Mouse (Mus musculus): ENCODE data around the gene Pofut2. TPM values are rescaled to one million over a fixed set of nuclear protein-coding genes. Genes with fewer than 3 reads are reported as not detected.

Pofut2 gene
- polyA plus RNA-seq, 1 experiment from 2014 or later, result 84.2 TPM

DNA sequence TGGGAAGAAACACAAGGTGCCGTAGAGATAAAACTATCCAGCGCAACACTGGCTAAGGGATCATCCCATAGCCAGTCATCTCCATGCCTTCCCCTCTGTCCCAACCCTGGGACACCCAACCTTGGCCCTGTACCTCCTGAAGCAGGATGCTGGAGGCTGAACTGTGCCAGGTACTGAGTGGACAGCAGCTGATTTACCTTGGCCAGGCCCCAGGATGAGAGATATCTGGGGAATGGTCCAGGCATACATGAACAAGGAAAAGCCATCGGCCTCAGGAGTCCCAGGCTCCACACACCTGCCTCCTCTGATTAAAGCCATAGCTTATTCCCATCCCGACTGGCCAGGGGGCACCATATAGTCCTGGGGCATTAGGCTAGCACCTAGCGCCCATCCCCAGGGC is 12.0 kb upstream of the Pofut2 start:
- TF ChIP-seq CTCF (IDR thresholded peaks at IDR 0.05) (no peak), EP300 (IDR thresholded peaks at IDR 0.05) (no peak)
- H3K4me2 ChIP-seq (replicated peaks; ENCODE audit: low read depth, low read length), result no peak overlapping the region
- H3K4me1 ChIP-seq (ENCODE audit: insufficient read depth, low read depth, low read length), result peaks cover 9% of the 10 kb centered on the region
- H3K27me3 ChIP-seq (replicated peaks; ENCODE audit: insufficient read depth, low read length), result no peaks in the 10 kb centered on the region
- no peak overlapping the region for H3K27ac ChIP-seq (ENCODE audit: low read length)
- ATAC-seq, result no peak
- 82% methylated on average over 5 of the region's 5 CpGs for WGBS
- DNase-seq (ENCODE audit: low spot score), result no peak
- no peak overlapping the region for H3K9ac ChIP-seq (replicated peaks; ENCODE audit: low read depth)
- H3K4me3 ChIP-seq (ENCODE audit: low read depth, low read length), result no peak overlapping the region
- no peaks in the 10 kb centered on the region for H3K9me3 ChIP-seq (ENCODE audit: low read length)
- H3K36me3 ChIP-seq (ENCODE audit: insufficient read depth, low read length), result no peaks in the 10 kb centered on the region

DNA sequence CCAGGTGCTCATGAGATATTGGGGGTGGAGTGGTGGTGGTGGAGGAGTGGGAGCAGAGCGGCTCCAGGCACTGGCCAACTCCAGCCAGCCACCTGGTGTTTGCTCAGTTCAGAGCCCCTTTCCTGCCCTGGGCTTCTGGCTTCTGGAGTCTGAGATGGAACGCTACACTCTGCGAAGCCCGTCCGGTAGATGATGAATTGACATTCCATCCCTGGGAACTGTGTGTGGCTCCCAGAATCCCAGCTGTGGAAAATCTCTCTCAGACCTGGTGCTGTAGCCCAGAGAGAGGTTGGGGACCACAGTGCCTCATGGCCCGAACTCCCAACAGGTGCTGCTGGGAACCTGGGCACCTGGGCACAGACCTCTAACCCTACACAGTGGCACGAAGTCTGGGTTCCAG is 11.3 kb upstream of the Pofut2 start:
- DNase-seq (ENCODE audit: low spot score), result no peak
- Histone ChIP-seq H3K27me3 (replicated peaks; ENCODE audit: insufficient read depth, low read length) (no peaks in the 10 kb centered on the region), H3K4me2 (replicated peaks; ENCODE audit: low read depth, low read length) (no peak overlapping the region), H3K4me3 (ENCODE audit: low read depth, low read length) (no peak overlapping the region), H3K36me3 (ENCODE audit: insufficient read depth, low read length) (no peaks in the 10 kb centered on the region), H3K9ac (replicated peaks; ENCODE audit: low read depth) (no peak overlapping the region), H3K27ac (ENCODE audit: low read length) (no peak overlapping the region), H3K9me3 (ENCODE audit: low read length) (no peaks in the 10 kb centered on the region), H3K4me1 (ENCODE audit: insufficient read depth, low read depth, low read length) (peaks cover 13% of the 10 kb centered on the region)
- WGBS, result 34% methylated on average over 7 of the region's 7 CpGs
- TF ChIP-seq CTCF (IDR thresholded peaks at IDR 0.05) (no peak), EP300 (IDR thresholded peaks at IDR 0.05) (no peak)
- no peak for ATAC-seq

DNA sequence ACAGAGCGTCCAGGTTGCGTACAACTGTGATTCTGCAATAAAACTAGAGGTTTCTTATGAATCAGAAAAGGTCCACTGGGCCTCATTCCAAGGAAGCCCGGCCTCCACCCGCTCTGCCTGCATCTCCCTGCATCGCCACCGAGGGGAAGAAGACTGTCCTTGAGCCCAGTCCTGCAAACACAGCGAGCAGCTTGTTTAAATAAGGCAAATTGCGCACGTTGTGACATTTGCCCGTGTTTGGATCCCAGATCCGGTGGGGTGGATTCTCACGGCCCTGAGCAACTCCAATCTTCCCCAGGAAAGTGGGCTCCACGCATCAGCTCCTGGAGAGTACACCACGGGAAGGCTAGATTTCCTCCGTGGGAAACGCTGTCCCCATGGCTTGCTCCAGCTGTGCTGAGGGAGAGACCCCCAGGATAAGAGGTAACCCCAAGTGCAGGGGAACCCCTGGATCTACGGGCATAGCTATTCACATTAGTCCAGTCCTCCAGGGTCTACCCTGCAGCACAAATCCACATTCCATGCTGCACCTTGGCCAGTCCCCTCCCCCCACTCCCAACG is 7.7 kb upstream of the Pofut2 start:
- no peak for TF ChIP-seq EP300 (IDR thresholded peaks at IDR 0.05)
- TF ChIP-seq CTCF (IDR thresholded peaks at IDR 0.05), result peak; percentile 58
- peak; percentile 70 for DNase-seq (ENCODE audit: low spot score)
- peak overlapping the region; percentile 39; the same call in 1 of the 2 replicates for H3K4me2 ChIP-seq (replicated peaks; ENCODE audit: low read depth, low read length)
- H3K27me3 ChIP-seq (replicated peaks; ENCODE audit: insufficient read depth, low read length), result no peaks in the 10 kb centered on the region
- no peak overlapping the region for H3K27ac ChIP-seq (ENCODE audit: low read length)
- no peak overlapping the region for H3K9ac ChIP-seq (replicated peaks; ENCODE audit: low read depth)
- H3K4me3 ChIP-seq (ENCODE audit: low read depth, low read length), result no peak overlapping the region
- H3K4me1 ChIP-seq (ENCODE audit: insufficient read depth, low read depth, low read length), result peaks cover 13% of the 10 kb centered on the region
- no peaks in the 10 kb centered on the region for H3K9me3 ChIP-seq (ENCODE audit: low read length)
- H3K36me3 ChIP-seq (ENCODE audit: insufficient read depth, low read length), result no peaks in the 10 kb centered on the region
- 21% methylated on average over 17 of the region's 18 CpGs for WGBS
- peak; percentile 70 for ATAC-seq

DNA sequence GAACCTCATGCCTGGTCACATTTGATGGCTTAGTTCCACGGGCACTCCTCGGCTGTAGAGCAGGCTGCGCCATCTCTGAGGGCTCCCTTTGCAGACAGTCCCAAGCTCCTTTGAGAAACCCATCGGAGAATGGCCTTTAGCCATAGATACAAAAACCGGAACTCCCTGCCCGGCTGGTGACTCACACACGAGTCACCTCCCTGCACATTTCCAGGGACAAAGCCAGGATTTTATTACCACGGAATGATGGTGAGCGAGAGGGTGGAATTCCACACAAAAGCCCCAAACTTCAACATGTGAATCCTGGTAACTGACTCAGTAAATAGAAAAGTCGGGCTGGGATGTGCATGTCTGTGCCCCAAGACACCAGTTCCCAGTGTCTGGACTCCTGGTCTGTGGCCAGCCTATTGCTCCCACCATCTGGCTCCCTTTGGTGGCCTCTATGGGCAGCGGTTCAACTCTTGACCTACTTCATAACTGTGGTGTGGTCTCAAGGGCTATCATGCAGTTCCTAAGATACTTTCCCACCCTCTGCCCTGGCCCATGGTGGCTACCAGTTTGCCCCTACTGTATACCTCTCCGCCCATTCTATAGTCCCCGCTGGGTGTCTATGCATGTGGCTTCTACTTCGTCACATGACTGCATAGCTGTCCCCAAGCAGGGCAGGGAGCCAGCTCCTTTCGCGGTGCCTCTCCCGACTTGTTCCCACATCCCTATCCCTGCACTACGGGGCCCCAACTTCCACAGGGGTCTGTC is 7.1 kb upstream of the Pofut2 start:
- Histone ChIP-seq H3K4me3 (ENCODE audit: low read depth, low read length) (no peak overlapping the region), H3K4me2 (replicated peaks; ENCODE audit: low read depth, low read length) (peak overlapping the region; percentile 39; the same call in 1 of the 2 replicates), H3K27ac (ENCODE audit: low read length) (no peak overlapping the region), H3K9ac (replicated peaks; ENCODE audit: low read depth) (no peak overlapping the region), H3K36me3 (ENCODE audit: insufficient read depth, low read length) (no peaks in the 10 kb centered on the region), H3K4me1 (ENCODE audit: insufficient read depth, low read depth, low read length) (peaks cover 13% of the 10 kb centered on the region), H3K27me3 (replicated peaks; ENCODE audit: insufficient read depth, low read length) (no peaks in the 10 kb centered on the region), H3K9me3 (ENCODE audit: low read length) (no peaks in the 10 kb centered on the region)
- DNase-seq (ENCODE audit: low spot score) (peak; percentile 69), ATAC-seq (peak; percentile 62)
- 32% methylated on average over 18 of the region's 18 CpGs for WGBS
- TF ChIP-seq EP300 (IDR thresholded peaks at IDR 0.05) (no peak), CTCF (IDR thresholded peaks at IDR 0.05) (peak; percentile 19; the same call in 1 of the 2 replicates)

DNA sequence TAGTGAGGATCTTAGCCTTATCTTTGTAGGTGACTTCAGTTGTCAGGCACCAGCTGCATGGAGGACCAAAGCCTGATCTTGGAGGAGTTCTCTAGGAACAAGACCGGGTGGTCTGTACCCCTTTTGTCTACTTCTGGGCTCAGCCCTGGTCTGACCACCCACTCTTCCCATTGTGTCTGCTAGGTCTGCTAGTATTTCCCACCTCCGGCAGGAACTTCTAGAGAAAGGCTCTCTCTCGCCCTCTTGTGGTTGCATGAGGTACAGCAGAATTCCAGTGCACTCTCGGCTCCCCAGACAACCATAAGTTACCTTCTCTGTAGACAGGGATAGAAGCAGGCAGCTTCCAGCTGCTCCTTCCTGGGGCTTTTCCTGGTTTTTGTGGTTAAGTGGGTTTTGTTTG is 6.2 kb upstream of the Pofut2 start:
- ATAC-seq (peak; percentile 27; the same call in 1 of the 2 replicates), DNase-seq (ENCODE audit: low spot score) (peak; percentile 86)
- H3K4me3 ChIP-seq (ENCODE audit: low read depth, low read length), result no peak overlapping the region
- no peak overlapping the region for H3K4me2 ChIP-seq (replicated peaks; ENCODE audit: low read depth, low read length)
- H3K27me3 ChIP-seq (replicated peaks; ENCODE audit: insufficient read depth, low read length), result no peaks in the 10 kb centered on the region
- WGBS, result 0% methylated on average over 4 of the region's 4 CpGs
- H3K9ac ChIP-seq (replicated peaks; ENCODE audit: low read depth), result no peak overlapping the region
- peak; percentile 98 for TF ChIP-seq CTCF (IDR thresholded peaks at IDR 0.05)
- TF ChIP-seq EP300 (IDR thresholded peaks at IDR 0.05), result no peak
- H3K36me3 ChIP-seq (ENCODE audit: insufficient read depth, low read length), result no peaks in the 10 kb centered on the region
- H3K4me1 ChIP-seq (ENCODE audit: insufficient read depth, low read depth, low read length), result peaks cover 13% of the 10 kb centered on the region
- H3K27ac ChIP-seq (ENCODE audit: low read length), result no peak overlapping the region
- no peaks in the 10 kb centered on the region for H3K9me3 ChIP-seq (ENCODE audit: low read length)

DNA sequence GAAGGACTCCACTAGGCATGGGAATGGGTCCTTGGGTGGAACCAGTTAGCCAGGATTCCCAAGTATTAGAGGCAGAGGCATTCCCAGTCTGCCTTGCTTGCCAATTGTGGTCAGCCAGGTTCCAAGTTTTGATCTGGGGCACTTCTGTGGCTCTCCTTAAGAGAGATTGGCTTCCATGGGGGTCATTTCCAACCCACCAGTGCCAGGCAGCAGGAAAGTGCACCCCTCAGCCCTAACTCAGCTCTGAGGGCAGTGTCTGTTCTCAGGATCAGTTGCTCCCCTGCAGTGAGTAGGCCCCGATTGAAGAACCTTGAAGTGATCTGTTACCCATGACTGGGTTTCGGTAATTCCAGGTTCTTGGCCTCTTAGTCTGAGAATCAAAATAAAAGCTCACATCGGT is 3.8 kb upstream of the Pofut2 start:
- DNase-seq (ENCODE audit: low spot score), result no peak
- peaks cover 13% of the 10 kb centered on the region for H3K4me1 ChIP-seq (ENCODE audit: insufficient read depth, low read depth, low read length)
- H3K27ac ChIP-seq (ENCODE audit: low read length), result no peak overlapping the region
- no peaks in the 10 kb centered on the region for H3K9me3 ChIP-seq (ENCODE audit: low read length)
- H3K4me2 ChIP-seq (replicated peaks; ENCODE audit: low read depth, low read length), result no peak overlapping the region
- no peak overlapping the region for H3K9ac ChIP-seq (replicated peaks; ENCODE audit: low read depth)
- no peaks in the 10 kb centered on the region for H3K27me3 ChIP-seq (replicated peaks; ENCODE audit: insufficient read depth, low read length)
- H3K36me3 ChIP-seq (ENCODE audit: insufficient read depth, low read length), result no peaks in the 10 kb centered on the region
- TF ChIP-seq CTCF (IDR thresholded peaks at IDR 0.05) (no peak), EP300 (IDR thresholded peaks at IDR 0.05) (no peak)
- 91% methylated on average over 3 of the region's 3 CpGs for WGBS
- no peak overlapping the region for H3K4me3 ChIP-seq (ENCODE audit: low read depth, low read length)
- no peak for ATAC-seq
